Mouse (Mus musculus): ENCODE measurements around the gene Nf2. TPM values are rescaled to one million over a fixed set of nuclear protein-coding genes. Genes with fewer than 3 reads are reported as not detected.

Gene Nf2
- polyA plus RNA-seq, 1 experiment: 51.1 TPM

DNA sequence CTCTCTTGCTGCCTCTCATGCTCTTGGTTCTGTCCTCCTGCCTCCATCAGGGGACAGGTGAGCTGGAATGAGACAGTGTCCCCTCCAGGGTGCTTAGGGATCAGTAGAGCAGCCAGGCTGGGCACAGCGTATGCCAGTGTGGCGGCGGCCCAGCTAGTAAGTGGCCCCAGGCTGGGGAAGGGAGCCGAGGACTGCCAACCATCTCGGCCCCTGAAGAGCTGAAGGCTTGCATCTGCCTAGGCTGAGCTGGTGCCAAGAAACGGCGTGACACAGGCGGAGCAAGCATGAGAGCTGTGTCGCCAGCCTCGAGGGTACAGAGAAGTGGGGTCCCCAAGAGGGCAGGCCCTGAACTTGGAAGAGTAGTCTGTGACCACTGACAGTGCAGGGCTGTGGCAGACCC lies 111.7 kb downstream of the Nf2 start:
- no peak for TF ChIP-seq POLR2A (IDR thresholded peaks at IDR 0.05; ENCODE audit: insufficient read length, low read depth)
- TF ChIP-seq TCF3 (IDR thresholded peaks at IDR 0.05; ENCODE audit: insufficient read length, low read depth): no peak
- no peak for TF ChIP-seq E2F4 (IDR thresholded peaks at IDR 0.05; ENCODE audit: insufficient read depth)
- TF ChIP-seq POLR2AphosphoS2 (IDR thresholded peaks at IDR 0.05; ENCODE audit: insufficient read length, low read depth): no peak
- no peak for TF ChIP-seq CEBPB (IDR thresholded peaks at IDR 0.05; ENCODE audit: insufficient read depth, poor library complexity, severe bottlenecking)
- no peak for TF ChIP-seq USF1 (IDR thresholded peaks at IDR 0.05; ENCODE audit: low read depth)
- no peak for TF ChIP-seq TCF12 (IDR thresholded peaks at IDR 0.05; ENCODE audit: insufficient read depth, poor library complexity, severe bottlenecking)
- no peak for TF ChIP-seq SRF (IDR thresholded peaks at IDR 0.05; ENCODE audit: control insufficient read depth, insufficient read length, low read depth)
- TF ChIP-seq MAX (IDR thresholded peaks at IDR 0.05; ENCODE audit: low read depth): no peak
- no peak for TF ChIP-seq MYOD1 (IDR thresholded peaks at IDR 0.05; ENCODE audit: control insufficient read depth in 1 of 3, insufficient read length in 2 of 3, low read depth in 2 of 3)
- no peak for TF ChIP-seq REST (IDR thresholded peaks at IDR 0.05; ENCODE audit: insufficient read depth, insufficient read length)
- TF ChIP-seq MYOG (IDR thresholded peaks at IDR 0.05; ENCODE audit: control insufficient read depth in 1 of 3, insufficient read depth in 1 of 3, insufficient read length in 2 of 3, low read depth in 2 of 3): no peak
- Histone ChIP-seq H3K4me2 (ENCODE audit: low read depth) (no peak overlapping the region), H3K79me2 (ENCODE audit: control insufficient read depth, insufficient read depth) (no peaks in the 10 kb centered on the region), H3K27me3 (ENCODE audit: control insufficient read depth, insufficient read depth, insufficient read length) (peaks cover 27% of the 10 kb centered on the region), H3K36me3 (ENCODE audit: control insufficient read depth, insufficient read depth) (no peaks in the 10 kb centered on the region), H3K4me3 (no peak overlapping the region), H3ac (ENCODE audit: control insufficient read depth, insufficient read length) (no peak overlapping the region)

DNA sequence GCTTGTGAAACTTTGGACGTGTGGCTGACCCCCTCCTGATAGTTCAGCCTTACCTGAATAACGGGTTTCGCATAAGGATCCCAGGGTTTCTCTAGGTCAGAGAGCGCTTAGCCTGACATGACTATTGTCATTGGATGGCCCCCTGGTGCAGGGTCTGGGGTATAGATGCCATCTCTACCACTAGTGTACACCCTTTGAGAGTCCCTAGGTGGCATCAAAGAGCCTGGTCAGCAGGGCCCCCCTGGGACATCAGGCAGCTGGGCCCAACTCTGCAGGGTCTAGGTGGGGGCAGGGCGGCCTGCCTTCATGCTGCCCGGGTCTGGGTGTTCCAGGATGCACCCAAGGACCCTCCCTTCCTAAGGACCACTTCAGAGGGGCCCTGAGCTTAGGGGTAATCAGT lies 113.0 kb downstream of the Nf2 start:
- Histone ChIP-seq H3K4me2 (ENCODE audit: low read depth) (no peak overlapping the region), H3K4me3 (no peak overlapping the region), H3K79me2 (ENCODE audit: control insufficient read depth, insufficient read depth) (no peaks in the 10 kb centered on the region), H3K27me3 (ENCODE audit: control insufficient read depth, insufficient read depth, insufficient read length) (peaks cover 14% of the 10 kb centered on the region), H3ac (ENCODE audit: control insufficient read depth, insufficient read length) (no peak overlapping the region), H3K36me3 (ENCODE audit: control insufficient read depth, insufficient read depth) (no peaks in the 10 kb centered on the region)
- no peak for TF ChIP-seq TCF12 (IDR thresholded peaks at IDR 0.05; ENCODE audit: insufficient read depth, poor library complexity, severe bottlenecking)
- no peak for TF ChIP-seq USF1 (IDR thresholded peaks at IDR 0.05; ENCODE audit: low read depth)
- no peak for TF ChIP-seq CEBPB (IDR thresholded peaks at IDR 0.05; ENCODE audit: insufficient read depth, poor library complexity, severe bottlenecking)
- TF ChIP-seq SRF (IDR thresholded peaks at IDR 0.05; ENCODE audit: control insufficient read depth, insufficient read length, low read depth): no peak
- TF ChIP-seq POLR2AphosphoS2 (IDR thresholded peaks at IDR 0.05; ENCODE audit: insufficient read length, low read depth): no peak
- no peak for TF ChIP-seq REST (IDR thresholded peaks at IDR 0.05; ENCODE audit: insufficient read depth, insufficient read length)
- TF ChIP-seq E2F4 (IDR thresholded peaks at IDR 0.05; ENCODE audit: insufficient read depth): no peak
- TF ChIP-seq MAX (IDR thresholded peaks at IDR 0.05; ENCODE audit: low read depth): no peak
- TF ChIP-seq POLR2A (IDR thresholded peaks at IDR 0.05; ENCODE audit: insufficient read length, low read depth): no peak
- TF ChIP-seq TCF3 (IDR thresholded peaks at IDR 0.05; ENCODE audit: insufficient read length, low read depth): no peak
- no peak for TF ChIP-seq MYOD1 (IDR thresholded peaks at IDR 0.05; ENCODE audit: control insufficient read depth in 1 of 3, insufficient read length in 2 of 3, low read depth in 2 of 3)
- no peak for TF ChIP-seq MYOG (IDR thresholded peaks at IDR 0.05; ENCODE audit: control insufficient read depth in 1 of 3, insufficient read depth in 1 of 3, insufficient read length in 2 of 3, low read depth in 2 of 3)

DNA sequence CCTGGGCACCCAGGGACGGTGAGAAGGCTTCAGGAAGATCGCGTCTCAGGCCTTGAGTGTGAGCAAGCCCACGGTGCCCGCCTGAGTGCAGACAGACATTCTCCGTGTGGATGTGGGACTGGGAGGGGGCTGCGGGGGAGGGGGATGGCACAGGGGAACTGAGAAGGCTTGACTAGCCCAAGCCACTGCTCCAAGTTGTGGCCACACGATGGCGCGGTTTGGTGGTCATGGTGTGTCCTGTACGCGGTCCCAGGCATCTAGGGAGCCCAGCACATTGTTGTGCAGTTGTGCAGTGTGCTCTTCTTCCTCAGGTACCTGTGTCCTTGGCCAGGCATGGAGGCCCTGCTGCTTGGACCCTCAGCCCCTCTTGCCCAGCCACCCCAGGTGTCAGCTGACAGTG lies 115.2 kb downstream of the Nf2 start:
- Histone ChIP-seq H3K79me2 (ENCODE audit: control insufficient read depth, insufficient read depth) (no peaks in the 10 kb centered on the region), H3K27me3 (ENCODE audit: control insufficient read depth, insufficient read depth, insufficient read length) (no peaks in the 10 kb centered on the region), H3ac (ENCODE audit: control insufficient read depth, insufficient read length) (no peak overlapping the region), H3K4me2 (ENCODE audit: low read depth) (no peak overlapping the region), H3K4me3 (no peak overlapping the region), H3K36me3 (ENCODE audit: control insufficient read depth, insufficient read depth) (no peaks in the 10 kb centered on the region)
- TF ChIP-seq MAX (IDR thresholded peaks at IDR 0.05; ENCODE audit: low read depth) (no peak), CEBPB (IDR thresholded peaks at IDR 0.05; ENCODE audit: insufficient read depth, poor library complexity, severe bottlenecking) (no peak), E2F4 (IDR thresholded peaks at IDR 0.05; ENCODE audit: insufficient read depth) (no peak), SRF (IDR thresholded peaks at IDR 0.05; ENCODE audit: control insufficient read depth, insufficient read length, low read depth) (no peak), MYOD1 (IDR thresholded peaks at IDR 0.05; ENCODE audit: control insufficient read depth in 1 of 3, insufficient read length in 2 of 3, low read depth in 2 of 3) (no peak), POLR2A (IDR thresholded peaks at IDR 0.05; ENCODE audit: insufficient read length, low read depth) (no peak), USF1 (IDR thresholded peaks at IDR 0.05; ENCODE audit: low read depth) (no peak), MYOG (IDR thresholded peaks at IDR 0.05; ENCODE audit: control insufficient read depth in 1 of 3, insufficient read depth in 1 of 3, insufficient read length in 2 of 3, low read depth in 2 of 3) (no peak), TCF12 (IDR thresholded peaks at IDR 0.05; ENCODE audit: insufficient read depth, poor library complexity, severe bottlenecking) (no peak)

DNA sequence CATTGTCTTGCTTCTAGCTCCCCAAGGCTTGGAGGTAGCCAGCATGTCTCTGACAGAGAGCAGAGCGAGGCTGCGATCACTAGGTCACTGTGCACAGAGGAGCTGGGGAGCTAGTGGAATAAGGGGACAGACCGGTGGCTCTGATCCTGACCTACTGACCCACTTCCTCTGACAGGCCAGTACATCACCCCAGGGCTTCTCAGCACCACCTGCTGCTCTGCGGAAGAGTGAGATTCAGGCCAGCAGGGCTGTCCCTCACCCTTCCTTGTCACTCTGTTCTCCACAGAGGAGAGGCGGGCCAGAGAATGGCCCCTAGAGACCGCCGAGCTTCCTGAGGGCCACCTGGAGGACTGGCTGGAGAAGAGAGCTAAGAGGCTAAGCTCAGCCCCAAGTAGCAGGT lies 117.6 kb downstream of the Nf2 start:
- TF ChIP-seq CEBPB (IDR thresholded peaks at IDR 0.05; ENCODE audit: insufficient read depth, poor library complexity, severe bottlenecking) (no peak), POLR2AphosphoS2 (IDR thresholded peaks at IDR 0.05; ENCODE audit: insufficient read length, low read depth) (no peak), MYOG (IDR thresholded peaks at IDR 0.05; ENCODE audit: control insufficient read depth in 1 of 3, insufficient read depth in 1 of 3, insufficient read length in 2 of 3, low read depth in 2 of 3) (no peak), E2F4 (IDR thresholded peaks at IDR 0.05; ENCODE audit: insufficient read depth) (no peak), SRF (IDR thresholded peaks at IDR 0.05; ENCODE audit: control insufficient read depth, insufficient read length, low read depth) (no peak), TCF12 (IDR thresholded peaks at IDR 0.05; ENCODE audit: insufficient read depth, poor library complexity, severe bottlenecking) (no peak)
- Histone ChIP-seq H3K4me3 (no peak overlapping the region), H3K4me2 (ENCODE audit: low read depth) (no peak overlapping the region)

DNA sequence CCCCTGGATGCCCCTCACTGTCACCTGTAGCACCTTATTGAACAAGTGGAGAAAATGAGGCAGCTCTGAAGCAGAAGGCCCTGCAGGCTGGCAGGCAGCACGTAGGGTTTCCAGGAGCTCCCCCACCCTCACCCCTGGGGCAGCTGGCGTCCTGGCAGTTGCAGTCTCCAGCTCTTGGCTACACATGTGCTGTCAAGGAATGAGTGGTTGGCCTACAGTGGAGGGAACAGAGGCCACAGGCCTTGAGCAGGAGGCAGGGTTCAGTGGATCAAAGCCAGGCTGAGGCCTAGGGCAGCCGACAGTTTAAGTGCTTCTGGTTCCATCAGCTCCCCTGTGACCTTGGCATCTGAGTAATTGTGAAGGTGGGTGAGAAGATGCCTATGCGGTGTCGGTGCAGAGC lies 118.4 kb downstream of the Nf2 start:
- Histone ChIP-seq H3K79me2 (ENCODE audit: control insufficient read depth, insufficient read depth) (no peaks in the 10 kb centered on the region), H3K4me2 (ENCODE audit: low read depth) (no peak overlapping the region), H3ac (ENCODE audit: control insufficient read depth, insufficient read length) (no peak overlapping the region), H3K4me3 (no peak overlapping the region), H3K36me3 (ENCODE audit: control insufficient read depth, insufficient read depth) (no peaks in the 10 kb centered on the region), H3K27me3 (ENCODE audit: control insufficient read depth, insufficient read depth, insufficient read length) (no peaks in the 10 kb centered on the region)
- TF ChIP-seq POLR2AphosphoS2 (IDR thresholded peaks at IDR 0.05; ENCODE audit: insufficient read length, low read depth) (no peak), MYOD1 (IDR thresholded peaks at IDR 0.05; ENCODE audit: control insufficient read depth in 1 of 3, insufficient read length in 2 of 3, low read depth in 2 of 3) (no peak), E2F4 (IDR thresholded peaks at IDR 0.05; ENCODE audit: insufficient read depth) (no peak), MAX (IDR thresholded peaks at IDR 0.05; ENCODE audit: low read depth) (no peak), USF1 (IDR thresholded peaks at IDR 0.05; ENCODE audit: low read depth) (no peak), CEBPB (IDR thresholded peaks at IDR 0.05; ENCODE audit: insufficient read depth, poor library complexity, severe bottlenecking) (no peak)

More for the DNA sequence above, 117.6 kb downstream of the Nf2 start:
- Histone ChIP-seq H3K27me3 (ENCODE audit: control insufficient read depth, insufficient read depth, insufficient read length) (no peaks in the 10 kb centered on the region), H3ac (ENCODE audit: control insufficient read depth, insufficient read length) (no peak overlapping the region), H3K36me3 (ENCODE audit: control insufficient read depth, insufficient read depth) (no peaks in the 10 kb centered on the region), H3K79me2 (ENCODE audit: control insufficient read depth, insufficient read depth) (no peaks in the 10 kb centered on the region)

Data from myocyte (in vitro differentiated cells).